Mouse (Mus musculus) spleen, adult 18-20 months (tissue): Measurements from ENCODE around the gene Olfr65.

ENCODE experiments used
- DNase-seq, 2 experiments: peaks; one replicate each; pipeline ENCODE4 v3.0.0; 2022; ENCODE audit warnings: mixed read lengths in 2 of 2

Olfr65 gene

GRCm38 (mm10) chr7:103903187-103903586 is at the start of gene Olfr65:
TSS of gene Olfr65 (plus strand) at chr7:103903487.
- DNase-seq, result no peak

GRCm38 (mm10) chr7:103854669-103855068 is 48.6 kb upstream of the Olfr65 start:
- no peak for DNase-seq

GRCm38 (mm10) chr7:103859076-103859475 is 44.2 kb upstream of the Olfr65 start:
- no peak for DNase-seq

GRCm38 (mm10) chr7:103860855-103861254 is 42.4 kb upstream of the Olfr65 start:
- peak in 1 of 2 experiments; percentile 4 for DNase-seq

GRCm38 (mm10) chr7:103861531-103861930 is 41.8 kb upstream of the Olfr65 start:
- no peak for DNase-seq

DNA sequence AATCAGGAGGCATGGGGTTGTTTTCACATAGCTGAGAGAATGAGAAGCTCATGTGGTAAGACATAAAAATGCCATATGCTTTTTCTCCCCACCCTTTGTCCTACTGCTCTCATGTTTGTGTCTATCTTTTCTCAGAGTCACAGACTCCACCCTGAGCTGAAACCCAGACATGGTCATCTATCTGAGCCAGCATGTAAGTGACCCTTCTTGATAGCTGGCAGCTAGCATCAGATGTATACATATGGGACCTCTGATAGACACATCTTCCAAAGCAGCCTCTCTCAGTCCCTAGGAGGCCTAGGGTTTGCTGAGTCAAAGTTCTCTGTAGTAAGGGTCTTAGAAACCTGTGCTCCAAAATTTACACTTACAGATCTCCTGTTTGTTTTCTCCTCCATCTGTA is 37.6 kb upstream of the Olfr65 start:
- no peak for DNase-seq

- DNase-seq, result no peak
These were observed 32.6 kb upstream of the Olfr65 start for GRCm38 (mm10) chr7:103870667-103871066.

DNA sequence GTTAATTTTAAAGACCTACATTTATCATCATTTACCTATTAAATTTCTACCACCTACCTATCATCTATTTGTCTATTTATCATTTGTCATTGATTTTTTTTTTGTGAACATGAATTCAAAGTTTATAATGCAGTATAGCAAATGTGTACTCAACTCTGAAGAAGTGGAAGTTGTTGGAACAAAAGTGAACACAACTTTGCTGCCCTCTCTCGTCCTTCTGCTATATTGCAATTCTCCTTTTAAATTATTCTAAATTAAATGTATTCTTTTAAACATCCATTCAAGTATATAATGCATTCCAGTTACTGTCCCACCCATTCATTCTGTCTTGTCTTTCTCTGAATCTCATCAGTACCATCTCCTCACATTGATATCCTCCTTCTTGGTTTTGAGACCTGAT is 30.2 kb upstream of the Olfr65 start:
- DNase-seq, result no peak

- no peak for DNase-seq
These were observed 28.8 kb upstream of the Olfr65 start for GRCm38 (mm10) chr7:103874451-103874850.

GRCm38 (mm10) chr7:103877093-103877492 is 26.2 kb upstream of the Olfr65 start:
- no peak for DNase-seq

GRCm38 (mm10) chr7:103886152-103886551 is 17.1 kb upstream of the Olfr65 start, which contains the start of gene Olfr66:
TSS of gene Olfr66 (minus strand) at chr7:103886252.
- DNase-seq, result no peak

DNA sequence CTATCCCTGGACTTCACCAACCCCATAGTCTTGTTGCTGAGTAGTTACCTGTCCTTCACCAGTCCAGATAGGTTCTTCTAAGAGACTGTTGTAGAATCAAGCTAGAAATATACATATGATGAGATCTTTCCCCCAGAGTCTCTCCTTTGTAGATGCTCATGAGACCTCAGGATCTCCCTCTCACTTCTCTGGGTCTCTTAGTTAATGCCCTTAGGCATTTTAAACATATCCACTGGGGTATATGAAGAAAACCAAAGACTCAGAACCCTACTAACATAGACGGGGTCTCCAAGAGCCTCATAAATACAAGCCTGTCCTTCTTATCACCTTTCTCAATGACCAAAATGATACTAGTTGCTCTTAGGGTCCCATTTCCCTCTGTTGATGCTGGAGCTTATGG is 8.9 kb upstream of the Olfr65 start, which contains the start of gene Olfr64:
Gene Olfr64 (minus strand): TSS at position 101 of the 400 bp plus-strand sequence.
- DNase-seq, result no peak

- no peak for DNase-seq
These were observed 6.8 kb downstream of the Olfr65 start for GRCm38 (mm10) chr7:103910047-103910446.

- DNase-seq, result no peak
These were observed 9.8 kb downstream of the Olfr65 start for GRCm38 (mm10) chr7:103912969-103913511.

DNA sequence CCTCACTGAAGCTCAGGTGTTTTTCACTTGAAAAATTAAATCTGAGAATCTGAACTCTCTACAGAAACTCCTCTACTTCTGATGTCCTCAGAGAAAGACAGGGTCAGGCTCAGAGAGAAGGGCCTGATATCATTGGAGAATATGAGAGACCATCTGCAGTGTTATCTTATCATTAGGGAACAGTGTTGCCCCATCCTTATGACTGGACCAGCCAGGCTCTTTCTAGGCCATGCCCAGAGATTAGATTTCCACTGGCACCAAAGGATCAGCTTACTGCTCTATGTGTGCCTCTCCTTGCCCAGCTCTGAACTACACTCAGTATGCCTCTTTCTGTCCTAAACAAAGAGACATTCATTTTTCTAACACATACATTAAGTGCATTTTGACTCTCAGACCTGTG is 12.1 kb downstream of the Olfr65 start:
- DNase-seq, result no peak

- DNase-seq, result no peak
These were observed 25.2 kb downstream of the Olfr65 start, which contains the start of gene Olfr631 for GRCm38 (mm10) chr7:103928525-103928924. TSS of gene Olfr631 (plus strand) at chr7:103928825.

- no peak for DNase-seq
These were observed 31.0 kb downstream of the Olfr65 start, which contains the start of gene Olfr632 for GRCm38 (mm10) chr7:103934264-103934663. TSS of gene Olfr632 (plus strand) at chr7:103934347.

- peak in 1 of 2 experiments; percentile 45 for DNase-seq
These were observed 39.4 kb downstream of the Olfr65 start for GRCm38 (mm10) chr7:103942730-103943129.

DNA sequence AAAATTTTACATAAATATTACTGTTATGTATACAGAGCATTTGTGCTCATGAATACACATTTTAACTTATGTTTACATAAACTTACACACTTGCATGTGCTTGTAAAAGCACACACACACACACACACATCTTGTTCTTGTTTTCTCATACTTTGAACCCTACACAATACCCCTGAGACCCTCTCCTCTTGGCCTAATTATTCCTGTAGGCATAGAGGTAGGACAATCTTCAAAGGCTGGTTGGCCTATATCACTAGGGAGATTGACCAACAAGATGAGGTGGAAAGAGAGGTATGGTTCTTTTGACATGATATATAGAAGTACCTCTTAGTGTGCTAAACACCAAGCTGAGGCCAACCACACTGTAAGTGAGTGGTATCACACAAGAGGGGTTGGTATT is 40.9 kb downstream of the Olfr65 start, which contains the start of gene Olfr633:
Gene Olfr633 (plus strand): TSS at position 301 of the 400 bp plus-strand sequence.
- DNase-seq, result no peak
